Mouse (Mus musculus) neural tube, embryonic 11.5 days (tissue): ENCODE measurements around the gene Sod3. TPM values are rescaled to one million over a fixed set of nuclear protein-coding genes. Genes with fewer than 3 reads are reported as not detected.

Source experiments
- ATAC-seq: fragments of 200-750 bp; cut with Nextera tagmentation; 2 replicates; pipeline ENCODE4 v1.8.0; 2017; ENCODE audit warnings: moderate number of reproducible peaks, mild to moderate bottlenecking, moderate TSS enrichment, moderate library complexity; ENCODE audit not compliant: insufficient read depth, low FRiP score, low TSS enrichment
- DNase-seq: peaks from one replicate; pipeline ENCODE4 v3.0.0-alpha.2; 2015; ENCODE audit warnings: low spot score
- H3K27ac ChIP-seq: fragments of 300-500 bp; sonication (generic); 2 replicates; pipeline ENCODE4 v1.5.1; 2014; ENCODE audit warnings: low read depth, mild to moderate bottlenecking, low read length
- H3K27me3 ChIP-seq: fragments of 300-500 bp; sonication (generic); 2 replicates; pipeline ENCODE4 v1.6.1; 2014; ENCODE audit warnings: mild to moderate bottlenecking, low read length, mixed read lengths; ENCODE audit not compliant: control insufficient read depth, insufficient read depth
- H3K36me3 ChIP-seq: fragments of 300-500 bp; sonication (generic); 2 replicates; pipeline ENCODE4 v1.6.1; 2014; ENCODE audit warnings: mild to moderate bottlenecking, low read length, moderate library complexity, mixed read lengths; ENCODE audit not compliant: control insufficient read depth, insufficient read depth
- H3K4me1 ChIP-seq: fragments of 300-500 bp; sonication (generic); 2 replicates; pipeline ENCODE4 v1.6.1; 2014; ENCODE audit warnings: low read length, mixed read lengths; ENCODE audit not compliant: control insufficient read depth, insufficient read depth
- H3K4me2 ChIP-seq: fragments of 300-500 bp; sonication (generic); 2 replicates; pipeline ENCODE4 v1.6.1; 2014; ENCODE audit warnings: low read depth, mild to moderate bottlenecking, moderate library complexity
- H3K4me3 ChIP-seq: fragments of 300-500 bp; sonication (generic); 2 replicates; pipeline ENCODE4 v1.5.1; 2014; ENCODE audit warnings: low read depth, low read length
- H3K9ac ChIP-seq: fragments of 300-500 bp; sonication (generic); 2 replicates; pipeline ENCODE4 v1.6.1; 2014; ENCODE audit warnings: mild to moderate bottlenecking, low read length
- H3K9me3 ChIP-seq: fragments of 300-500 bp; sonication (generic); 2 replicates; pipeline ENCODE4 v1.6.1; 2016; ENCODE audit warnings: low read length; ENCODE audit not compliant: control insufficient read depth
- WGBS: fragments of 180-500 bp; shearing (Covaris S2); extraction: QIAGEN DNeasy Blood & Tissue Kit; methylation state at CpG from one replicate; pipeline ENCODE4 v1.1.7; 2014; 5-methylcytosine and 5-hydroxymethylcytosine counted together
- polyA plus RNA-seq: library from polyadenylated mRNA; unstranded; fragments of >200 nt; fragmentation: Nextera tagmentation; extraction: Ambion mirVana; gene quantifications from 2 replicates; pipeline ENCODE4 v1.2.1, GENCODE M21; 2014

Gene Sod3
- polyA plus RNA-seq, 1 experiment from 2014 or later: 0.68 TPM

DNA sequence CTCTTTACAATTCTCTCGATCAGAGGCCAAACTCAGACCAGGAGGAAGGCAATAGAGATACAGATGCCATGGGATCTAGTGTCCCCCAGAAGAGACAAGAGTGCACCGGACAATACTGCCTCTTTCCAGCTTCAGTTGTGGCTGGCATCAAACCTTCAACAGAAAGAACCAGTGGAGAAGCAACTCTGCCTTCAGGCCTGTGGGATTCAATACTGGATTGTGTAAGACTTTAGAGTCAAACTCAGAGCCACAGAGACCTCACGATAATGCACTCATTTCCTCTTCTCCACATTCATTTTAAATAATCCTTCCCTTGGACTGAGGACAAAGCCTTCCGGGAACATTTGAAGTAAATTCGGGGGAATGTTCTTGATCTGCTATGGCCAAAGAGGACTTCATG lies 10.9 kb upstream of the Sod3 start:
- Histone ChIP-seq H3K9me3 (no peaks in the 10 kb centered on the region), H3K9ac (no peak overlapping the region), H3K36me3 (no peaks in the 10 kb centered on the region), H3K4me1 (no peaks in the 10 kb centered on the region), H3K27ac (no peak overlapping the region), H3K4me3 (no peak overlapping the region), H3K27me3 (no peaks in the 10 kb centered on the region), H3K4me2 (no peak overlapping the region)
- no peak for DNase-seq
- WGBS: 89% methylated on average over 5 of the region's 5 CpGs
- no peak for ATAC-seq

DNA sequence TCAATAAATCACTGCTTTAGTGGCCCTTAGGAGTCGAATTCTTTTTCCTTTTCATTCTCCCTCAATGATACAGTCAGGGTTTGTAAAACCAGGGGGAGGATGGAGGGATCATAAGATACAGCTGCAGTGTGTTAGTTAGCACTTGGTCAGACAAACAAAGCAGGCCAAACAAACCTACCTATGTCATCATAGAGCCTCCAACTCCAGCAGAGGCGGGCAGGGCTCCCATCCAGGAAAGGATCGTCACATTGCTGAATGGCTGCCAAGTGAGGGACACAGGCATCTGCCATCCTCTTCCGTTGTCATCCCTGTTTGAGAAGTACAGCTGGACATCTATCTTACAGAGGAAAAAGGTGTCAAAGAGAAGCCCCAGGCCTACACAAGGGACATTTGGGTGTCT lies 9.2 kb upstream of the Sod3 start:
- no peak for DNase-seq
- no peak overlapping the region for H3K9ac ChIP-seq
- H3K4me2 ChIP-seq: no peak overlapping the region
- H3K4me1 ChIP-seq: no peaks in the 10 kb centered on the region
- no peak for ATAC-seq
- H3K27me3 ChIP-seq: no peaks in the 10 kb centered on the region
- H3K9me3 ChIP-seq: no peaks in the 10 kb centered on the region
- H3K27ac ChIP-seq: no peak overlapping the region
- H3K36me3 ChIP-seq: no peaks in the 10 kb centered on the region
- H3K4me3 ChIP-seq: no peak overlapping the region
- WGBS: 71% methylated on average over 4 of the region's 4 CpGs

DNA sequence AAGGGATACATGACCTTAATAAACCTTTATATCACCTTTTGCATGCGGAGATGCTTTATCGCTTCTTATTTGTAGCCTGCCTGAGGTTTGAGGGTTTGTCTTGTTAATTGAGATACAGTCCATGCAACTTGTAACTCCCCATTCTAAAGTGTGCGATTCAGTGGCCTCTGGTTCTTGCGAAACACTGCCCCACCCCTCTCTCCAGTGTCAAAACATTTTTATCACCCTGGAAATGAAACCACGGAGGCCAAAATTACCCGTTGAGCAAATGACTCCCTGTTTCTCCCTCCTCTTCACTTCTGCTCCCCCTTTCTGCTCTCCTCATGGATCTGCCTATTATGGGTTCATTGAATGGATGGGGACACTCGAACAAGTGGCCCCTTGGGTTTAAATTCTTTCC lies 8.0 kb upstream of the Sod3 start:
- Histone ChIP-seq H3K4me2 (no peak overlapping the region), H3K27ac (no peak overlapping the region), H3K4me1 (no peaks in the 10 kb centered on the region), H3K36me3 (no peaks in the 10 kb centered on the region), H3K27me3 (no peaks in the 10 kb centered on the region), H3K9ac (no peak overlapping the region), H3K4me3 (no peak overlapping the region), H3K9me3 (no peaks in the 10 kb centered on the region)
- no peak for DNase-seq
- ATAC-seq: no peak
- WGBS: 90% methylated on average over 7 of the region's 7 CpGs

GRCm38 (mm10) chr5:52357175-52357754 lies 6.3 kb upstream of the Sod3 start:
- no peak overlapping the region for H3K9ac ChIP-seq
- DNase-seq (no peak), ATAC-seq (no peak)
- no peak overlapping the region for H3K27ac ChIP-seq
- H3K27me3 ChIP-seq: no peaks in the 10 kb centered on the region
- no peaks in the 10 kb centered on the region for H3K4me1 ChIP-seq
- H3K4me3 ChIP-seq: no peak overlapping the region
- 53% methylated on average over 9 of the region's 9 CpGs for WGBS
- no peaks in the 10 kb centered on the region for H3K9me3 ChIP-seq
- no peak overlapping the region for H3K4me2 ChIP-seq
- H3K36me3 ChIP-seq: no peaks in the 10 kb centered on the region

DNA sequence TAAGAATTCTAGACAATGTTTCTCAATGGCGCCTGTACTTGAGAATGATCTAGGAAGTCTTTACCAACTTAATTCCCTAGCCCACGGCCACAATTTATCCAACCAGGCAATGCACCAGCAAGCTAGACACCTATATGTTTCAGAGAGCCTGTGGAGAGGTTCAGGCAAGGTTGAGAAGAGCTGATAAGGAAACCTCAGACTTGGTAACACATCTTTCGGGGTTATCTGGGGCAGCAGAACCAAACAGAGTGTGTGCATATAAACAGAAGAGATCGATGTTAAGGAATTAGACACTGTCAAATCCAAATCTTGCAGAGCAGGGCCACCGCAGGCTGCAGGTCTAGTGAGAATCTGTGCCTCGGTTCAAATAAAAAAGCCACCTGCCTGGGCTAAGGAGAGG lies 5.5 kb upstream of the Sod3 start:
- H3K9ac ChIP-seq: no peak overlapping the region
- ATAC-seq (no peak), DNase-seq (no peak)
- no peaks in the 10 kb centered on the region for H3K36me3 ChIP-seq
- H3K4me2 ChIP-seq: no peak overlapping the region
- H3K27ac ChIP-seq: no peak overlapping the region
- no peaks in the 10 kb centered on the region for H3K9me3 ChIP-seq
- no peak overlapping the region for H3K4me3 ChIP-seq
- WGBS: 87% methylated on average over 6 of the region's 6 CpGs
- H3K27me3 ChIP-seq: no peaks in the 10 kb centered on the region
- no peaks in the 10 kb centered on the region; the same call in 1 of the 2 replicates for H3K4me1 ChIP-seq

DNA sequence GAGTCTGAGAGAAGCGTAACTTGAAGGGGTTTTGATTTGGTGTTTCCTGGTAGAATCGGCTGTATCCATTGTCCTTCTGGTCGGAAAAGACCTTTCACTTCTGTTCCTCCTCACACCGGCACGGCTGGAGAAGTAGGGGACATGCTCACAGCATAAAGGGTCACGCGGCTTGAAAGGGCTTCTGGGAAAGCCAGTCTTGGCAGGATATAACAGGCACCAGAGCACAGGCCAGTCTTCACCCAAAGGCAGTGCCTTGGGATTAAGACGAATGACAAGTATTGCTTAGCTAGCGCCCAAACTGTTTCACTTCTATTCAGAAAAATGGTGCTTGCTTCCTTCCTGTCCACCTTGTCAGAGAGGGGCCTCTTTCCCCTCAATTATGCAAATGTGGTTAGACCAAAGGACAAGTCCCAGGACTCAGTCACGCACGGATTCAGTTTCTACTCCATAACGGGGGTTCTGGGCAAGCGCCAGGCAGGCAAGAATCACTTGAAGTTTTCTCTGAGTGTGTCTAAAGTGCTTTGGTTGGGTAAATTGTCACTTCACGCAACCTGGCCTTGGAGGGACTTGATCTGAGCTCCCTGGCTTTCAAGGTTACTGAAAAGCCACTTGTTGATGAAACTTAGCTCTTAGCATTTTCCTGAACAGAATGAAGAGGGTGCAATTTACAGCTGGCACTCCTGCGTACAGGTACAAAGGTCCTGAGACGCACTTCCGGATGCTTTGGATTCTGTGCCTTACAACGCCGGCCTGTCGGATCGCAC lies 3.1 kb upstream of the Sod3 start:
- no peak overlapping the region for H3K27ac ChIP-seq
- no peak overlapping the region for H3K4me3 ChIP-seq
- H3K9me3 ChIP-seq: no peaks in the 10 kb centered on the region
- no peak overlapping the region for H3K4me2 ChIP-seq
- H3K9ac ChIP-seq: no peak overlapping the region
- WGBS: 77% methylated on average over 21 of the region's 21 CpGs
- H3K27me3 ChIP-seq: no peaks in the 10 kb centered on the region
- H3K4me1 ChIP-seq: peaks cover 3% of the 10 kb centered on the region; the same call in 1 of the 2 replicates
- ATAC-seq: no peak
- no peaks in the 10 kb centered on the region for H3K36me3 ChIP-seq
- no peak for DNase-seq

DNA sequence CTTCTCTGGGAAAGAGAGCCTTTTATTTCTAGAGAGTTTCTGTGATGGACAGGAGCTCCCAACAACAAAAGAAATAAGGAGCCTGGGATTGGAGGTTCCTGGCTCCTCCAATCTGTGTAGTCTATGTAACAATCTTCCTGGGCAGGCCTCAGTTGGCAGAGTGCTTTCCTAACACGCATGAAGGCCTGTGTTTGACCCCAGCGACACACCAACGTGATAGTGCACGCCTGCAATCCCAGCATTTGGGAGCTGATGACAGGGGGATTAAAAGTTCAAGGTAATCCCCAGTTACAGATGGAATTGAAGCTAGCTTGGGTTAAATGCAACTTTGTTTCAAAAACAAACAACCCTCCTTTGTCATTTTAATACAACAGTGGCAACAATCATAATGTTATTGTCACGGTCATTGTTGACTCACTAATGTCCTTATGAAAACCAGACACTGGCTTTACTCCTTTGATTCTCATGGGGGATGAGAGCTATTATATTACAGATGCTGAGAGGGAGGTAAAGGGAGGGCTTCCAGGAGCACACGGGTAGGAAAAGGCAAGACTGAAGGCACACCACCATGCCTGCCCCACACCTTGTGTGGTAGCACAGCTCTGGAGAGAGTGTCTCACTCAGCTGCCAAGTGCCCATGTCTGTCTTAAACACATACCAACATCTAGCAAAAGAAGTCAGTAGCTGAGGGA lies 669 bp upstream of the Sod3 start:
- no peaks in the 10 kb centered on the region for H3K9me3 ChIP-seq

DNA sequence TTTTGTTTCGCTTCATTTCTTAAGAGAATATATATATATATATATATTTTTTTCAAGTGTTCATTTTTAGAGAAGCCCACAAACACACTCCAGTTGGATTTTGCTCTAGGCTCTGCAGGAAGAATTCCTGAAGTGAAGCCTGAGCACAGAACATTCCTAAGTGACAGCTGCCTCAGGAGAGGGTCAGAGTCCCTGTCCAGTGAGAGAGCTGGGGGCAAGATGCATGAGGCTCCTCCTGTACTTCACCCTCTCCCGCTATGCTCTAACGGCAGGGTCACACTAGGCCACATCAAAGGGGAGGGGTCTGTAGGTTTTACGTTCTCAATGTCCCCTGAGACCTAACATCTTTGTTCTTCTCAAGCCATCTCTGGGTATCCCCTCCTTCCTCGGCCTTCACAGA lies 930 bp downstream of the Sod3 start:
- no peaks in the 10 kb centered on the region for H3K27me3 ChIP-seq
- WGBS: 53% methylated on average over 5 of the region's 5 CpGs
- H3K4me3 ChIP-seq: no peak overlapping the region
- ATAC-seq: no peak
- DNase-seq: no peak
- no peaks in the 10 kb centered on the region for H3K9me3 ChIP-seq
- peaks cover 3% of the 10 kb centered on the region; the same call in 1 of the 2 replicates for H3K4me1 ChIP-seq
- no peak overlapping the region for H3K27ac ChIP-seq
- no peak overlapping the region for H3K9ac ChIP-seq
- no peak overlapping the region for H3K4me2 ChIP-seq
- no peaks in the 10 kb centered on the region for H3K36me3 ChIP-seq

More for the DNA sequence above, 669 bp upstream of the Sod3 start:
- Histone ChIP-seq H3K27me3 (no peaks in the 10 kb centered on the region), H3K4me1 (peaks cover 3% of the 10 kb centered on the region; the same call in 1 of the 2 replicates), H3K36me3 (no peaks in the 10 kb centered on the region), H3K4me2 (no peak overlapping the region), H3K27ac (no peak overlapping the region), H3K4me3 (no peak overlapping the region), H3K9ac (no peak overlapping the region)
- WGBS: 65% methylated on average over 6 of the region's 6 CpGs
- DNase-seq (no peak), ATAC-seq (no peak)
